Mouse (Mus musculus) frontal cortex, adult (tissue): ENCODE results near the gene Gzmk.
A peak's percentile ranks its signal among the peaks of the same experiment; 100 is the strongest.

Experiments used
- ATAC-seq: cut with Nextera tagmentation; 2 replicates; pipeline ENCODE4 v1.9.2; 2017; ENCODE audit warnings: mild to moderate bottlenecking, moderate library complexity, mixed read lengths; ENCODE audit not compliant: low TSS enrichment

The Gzmk gene

GRCm38 (mm10) chr13:113203146-113203545 is 22.6 kb downstream of the Gzmk start:
- no peak for ATAC-seq

- ATAC-seq = no peak
Measured at GRCm38 (mm10) chr13:113202184-113202583, 23.5 kb downstream of the Gzmk start.

- no peak for ATAC-seq
Measured at GRCm38 (mm10) chr13:113201631-113202030, 24.1 kb downstream of the Gzmk start.

- ATAC-seq = no peak
Measured at GRCm38 (mm10) chr13:113200726-113201125, 25.0 kb downstream of the Gzmk start.

- ATAC-seq = no peak
Measured at GRCm38 (mm10) chr13:113199331-113199730, 26.4 kb downstream of the Gzmk start.

- ATAC-seq = no peak
Measured at GRCm38 (mm10) chr13:113197872-113198502, 27.7 kb downstream of the Gzmk start.

GRCm38 (mm10) chr13:113196808-113197674 is 28.7 kb downstream of the Gzmk start:
- no peak for ATAC-seq

- no peak for ATAC-seq
Measured at GRCm38 (mm10) chr13:113183720-113184119, 42.0 kb downstream of the Gzmk start.

GRCm38 (mm10) chr13:113183310-113183709 is 42.4 kb downstream of the Gzmk start:
- ATAC-seq = no peak

GRCm38 (mm10) chr13:113174162-113174561 is 51.5 kb downstream of the Gzmk start:
- peak; percentile 94 for ATAC-seq

- ATAC-seq = no peak
Measured at GRCm38 (mm10) chr13:113170256-113170655, 55.5 kb downstream of the Gzmk start.

- ATAC-seq = no peak
Measured at GRCm38 (mm10) chr13:113168018-113168534, 57.6 kb downstream of the Gzmk start.

GRCm38 (mm10) chr13:113164252-113165005 is 61.3 kb downstream of the Gzmk start:
- no peak for ATAC-seq

- no peak for ATAC-seq
Measured at GRCm38 (mm10) chr13:113151556-113151955, 74.2 kb downstream of the Gzmk start.

GRCm38 (mm10) chr13:113139597-113139996 is 86.1 kb downstream of the Gzmk start:
- peak; percentile 50; the same call in 1 of the 2 replicates for ATAC-seq

GRCm38 (mm10) chr13:113129974-113130373 is 95.7 kb downstream of the Gzmk start:
- peak; percentile 79; the same call in 1 of the 2 replicates for ATAC-seq
